In the genomic region with DNA sequence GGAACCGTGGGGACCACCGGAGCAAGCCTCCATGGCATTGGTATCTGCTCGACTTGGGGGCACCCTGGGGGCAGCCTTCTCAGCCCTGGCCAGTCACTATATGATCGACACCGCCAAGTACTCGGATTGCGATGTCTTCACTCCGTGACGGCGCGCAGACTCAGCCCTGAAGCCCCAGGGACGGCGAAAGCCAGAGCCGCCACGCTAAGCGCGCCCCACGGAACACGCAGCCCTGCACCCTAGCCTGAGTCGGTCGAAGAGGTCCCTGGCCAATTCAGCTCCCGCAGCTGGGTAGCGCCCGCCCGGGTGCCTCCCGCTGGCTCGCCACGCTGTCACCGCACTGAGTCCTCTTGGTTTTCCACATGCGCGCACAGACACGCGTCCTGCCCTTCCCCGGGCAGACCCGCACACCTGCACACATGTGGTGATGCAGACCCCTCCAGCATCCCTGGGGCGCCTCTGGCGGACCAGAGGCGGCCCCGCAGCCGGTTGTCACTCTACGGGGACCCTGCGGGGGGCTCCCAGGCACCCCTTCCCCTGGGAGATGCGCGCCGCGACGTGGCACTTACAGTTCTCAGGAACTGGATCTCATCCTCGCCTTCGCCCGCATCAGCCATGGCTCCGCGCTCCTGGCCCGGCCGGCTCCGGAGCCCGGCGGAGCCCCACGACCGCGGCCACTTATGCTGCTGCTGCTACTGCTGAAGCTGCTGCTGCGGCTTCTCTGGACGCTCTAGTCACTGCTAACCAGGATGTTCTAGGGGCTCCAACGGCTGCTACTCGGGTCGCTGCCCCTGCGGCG, we compare ENCODE assay signal across 9 mouse cellular contexts. TPM values are rescaled to one million over a fixed set of nuclear protein-coding genes. Genes with fewer than 3 reads are reported as not detected.
DNase-seq lines count a peak whose midpoint lies in the region; ATAC-seq and TF ChIP-seq lines count a peak whose summit lies in the region.
"Had no signal": no experiment of that assay in that cellular context is flagged by ENCODE, and none has a peak within 500 bp of the region (broad histone marks: within the 10 kb centered on the region; RNA-seq: fewer than 3 reads in every experiment).

No protein-coding gene starts in this region.

- DNase-seq in heart, adult 2 months: peak in 1 of 2 experiments; percentile 41
- DNase-seq in heart, postnatal 36 days: no peak
- peak; percentile 60 for DNase-seq in adrenal gland, postnatal 14 days
- peak; percentile 22 for DNase-seq in embryonic facial prominence, embryonic 14.5 days (ENCODE audit: low spot score)
- DNase-seq in hindbrain, embryonic 14.5 days (ENCODE audit: low spot score): peak; percentile 39
- DNase-seq in spleen, postnatal 14 days (ENCODE audit: low spot score in 2 of 2): no peak

- intact Hi-C loops in heart, adult 2 months (cut with DNase I): loop anchor here (2.0 kb wide), 1 partner anchor 27 kb away; no protein-coding TSS in a partner anchor
- intact Hi-C loops in heart, postnatal 36 days (cut with DNase I): loop anchor here (2.0 to 10.0 kb wide), 3 partner anchors 27 to 343 kb away; no protein-coding TSS in a partner anchor

- peak overlapping the region; percentile 92 for H3K27ac ChIP-seq in heart, adult 2 months
- H3K27ac ChIP-seq in embryonic facial prominence, embryonic 14.5 days (replicated peaks; ENCODE audit: low read depth, low read length): no peak overlapping the region
- peak overlapping the region; percentile 89 for H3K27ac ChIP-seq in hindbrain, embryonic 14.5 days
- H3K27ac ChIP-seq in limb, embryonic 13.5 days: no peak overlapping the region
- peak overlapping the region; percentile 88 for H3K27ac ChIP-seq in neural tube, embryonic 13.5 days (replicated peaks)

- peak; percentile 25; the same call in 1 of the 2 replicates for TF ChIP-seq CTCF in heart, adult 2 months (IDR thresholded peaks at IDR 0.05)

- H3K4me1 ChIP-seq in heart, adult 2 months (ENCODE audit: control insufficient read depth, insufficient read depth, low read length): no peaks in the 10 kb centered on the region
- 0 out of 2 replicates have a peak, but pooled peaks cover 3% of the 10 kb centered on the region for H3K4me1 ChIP-seq in embryonic facial prominence, embryonic 14.5 days (ENCODE audit: control insufficient read depth, insufficient read depth, low read length)
- H3K4me1 ChIP-seq in hindbrain, embryonic 14.5 days (replicated peaks; ENCODE audit: control insufficient read depth, insufficient read depth, low read length): peaks cover 5% of the 10 kb centered on the region; the same call in 1 of the 2 replicates
- H3K4me1 ChIP-seq in limb, embryonic 13.5 days: peaks cover 8% of the 10 kb centered on the region
- H3K4me1 ChIP-seq in neural tube, embryonic 13.5 days (replicated peaks): peaks cover 15% of the 10 kb centered on the region

- H3K4me2 ChIP-seq in embryonic facial prominence, embryonic 14.5 days (ENCODE audit: low read depth, low read length): peak overlapping the region; percentile 96
- peak overlapping the region; percentile 90 for H3K4me2 ChIP-seq in hindbrain, embryonic 14.5 days (replicated peaks)
- peak overlapping the region; percentile 99 for H3K4me2 ChIP-seq in limb, embryonic 13.5 days (replicated peaks)
- peak overlapping the region; percentile 92 for H3K4me2 ChIP-seq in neural tube, embryonic 13.5 days

- ATAC-seq in embryonic facial prominence, embryonic 14.5 days (ENCODE audit: low read depth): peak; percentile 77
- ATAC-seq in hindbrain, embryonic 14.5 days (ENCODE audit: low FRiP score): peak; percentile 77
- peak; percentile 48; the same call in 1 of the 2 replicates for ATAC-seq in limb, embryonic 13.5 days (ENCODE audit: low FRiP score, low read depth)
- ATAC-seq in neural tube, embryonic 13.5 days (ENCODE audit: low read depth): peak; percentile 81

- H3K27me3 ChIP-seq in heart, adult 2 months (ENCODE audit: control insufficient read depth, insufficient read depth, low read length): no peaks in the 10 kb centered on the region
- peaks cover 45% of the 10 kb centered on the region for H3K27me3 ChIP-seq in embryonic facial prominence, embryonic 14.5 days (replicated peaks; ENCODE audit: control insufficient read depth, insufficient read depth, low read length)
- peaks cover 24% of the 10 kb centered on the region; the same call in 1 of the 2 replicates for H3K27me3 ChIP-seq in hindbrain, embryonic 14.5 days (ENCODE audit: control insufficient read depth, insufficient read depth, low read length)
- H3K27me3 ChIP-seq in limb, embryonic 13.5 days: peaks cover 69% of the 10 kb centered on the region
- peaks cover 35% of the 10 kb centered on the region for H3K27me3 ChIP-seq in neural tube, embryonic 13.5 days
- H3K27me3 ChIP-seq: CH12.LX had no signal

- WGBS in heart, adult 2 months: under 1% methylated on average over 67 of the region's 67 CpGs
- under 1% methylated on average over 34 of the region's 67 CpGs for WGBS in embryonic facial prominence, embryonic 14.5 days
- under 1% methylated on average over 67 of the region's 67 CpGs for WGBS in hindbrain, embryonic 14.5 days
- WGBS in limb, embryonic 13.5 days: under 1% methylated on average over 67 of the region's 67 CpGs
- WGBS in neural tube, embryonic 13.5 days: under 1% methylated on average over 67 of the region's 67 CpGs

- no peaks in the 10 kb centered on the region for H3K36me3 ChIP-seq in heart, adult 2 months (ENCODE audit: control insufficient read depth, insufficient read depth, low read length)
- no peaks in the 10 kb centered on the region for H3K36me3 ChIP-seq in embryonic facial prominence, embryonic 14.5 days (ENCODE audit: control insufficient read depth, insufficient read depth, low read length)
- H3K36me3 ChIP-seq in hindbrain, embryonic 14.5 days (replicated peaks; ENCODE audit: control insufficient read depth, insufficient read depth): no peaks in the 10 kb centered on the region
- H3K36me3 ChIP-seq in limb, embryonic 13.5 days: no peaks in the 10 kb centered on the region
- no peaks in the 10 kb centered on the region for H3K36me3 ChIP-seq in neural tube, embryonic 13.5 days

- H3K4me3 ChIP-seq in heart, adult 2 months: peak overlapping the region; percentile 61
- H3K4me3 ChIP-seq in embryonic facial prominence, embryonic 14.5 days (ENCODE audit: low read depth, low read length): peak overlapping the region; percentile 69
- H3K4me3 ChIP-seq in hindbrain, embryonic 14.5 days (replicated peaks; ENCODE audit: low read length): peak overlapping the region; percentile 75
- H3K4me3 ChIP-seq in limb, embryonic 13.5 days: peak overlapping the region; percentile 65
- H3K4me3 ChIP-seq in neural tube, embryonic 13.5 days: peak overlapping the region; percentile 77

- H3K9ac ChIP-seq in heart, adult 2 months (ENCODE audit: low read depth, low read length): peak overlapping the region; percentile 88
- peak overlapping the region; percentile 69 for H3K9ac ChIP-seq in embryonic facial prominence, embryonic 14.5 days (ENCODE audit: low read depth, low read length)
- H3K9ac ChIP-seq in hindbrain, embryonic 14.5 days: peak overlapping the region; percentile 97
- H3K9ac ChIP-seq in limb, embryonic 13.5 days: peak overlapping the region; percentile 70
- H3K9ac ChIP-seq in neural tube, embryonic 13.5 days: peak overlapping the region; percentile 91

- no peaks in the 10 kb centered on the region for H3K9me3 ChIP-seq in embryonic facial prominence, embryonic 14.5 days (ENCODE audit: control insufficient read depth, low read length)
- H3K9me3 ChIP-seq in hindbrain, embryonic 14.5 days (ENCODE audit: control insufficient read depth, low read length): no peaks in the 10 kb centered on the region
- no peaks in the 10 kb centered on the region for H3K9me3 ChIP-seq in limb, embryonic 13.5 days
- H3K9me3 ChIP-seq in neural tube, embryonic 13.5 days: no peaks in the 10 kb centered on the region

- H3K79me2 ChIP-seq in heart, adult 2 months (replicated peaks; ENCODE audit: control insufficient read depth, insufficient read depth, low read length): no peaks in the 10 kb centered on the region

- TF ChIP-seq EP300 in heart, adult 2 months (IDR thresholded peaks at IDR 0.05; ENCODE audit: insufficient read depth, low read depth, low read length): no peak

- TF ChIP-seq POLR2A in heart, adult 2 months (IDR thresholded peaks at IDR 0.05; ENCODE audit: insufficient read depth, low read depth, low read length): no peak

RNA-seq across cellular contexts. Expression of a gene that starts 0.7 kb away (rescaled TPM):
- 1,000 to 10,000 TPM in 1 of 2 experiments, 100 to 1,000 TPM in 1; 877 to 1,020 TPM for total RNA-seq in heart, adult 2 months (2021)
- polyA plus RNA-seq in heart, adult 2 months (2012; rRNA removed): 127 and 264 TPM in 2 replicates
- 1,000 to 10,000 TPM in 1 of 2 experiments, 100 to 1,000 TPM in 1; 988 to 1,013 TPM for total RNA-seq in heart, postnatal 36 days (2021)
- total RNA-seq in adrenal gland, postnatal 14 days (2021): 15.3 and 17.2 TPM in 2 replicates
- 0.43 and 0.85 TPM in 2 replicates for polyA plus RNA-seq in embryonic facial prominence, embryonic 14.5 days (2014; fragmentation: Nextera tagmentation; extraction: Ambion mirVana)
- 6.9 and 8.4 TPM in 2 replicates for polyA plus RNA-seq in hindbrain, embryonic 14.5 days (2014; fragmentation: Nextera tagmentation; extraction: Ambion mirVana)
- 0.28 and 0.46 TPM in 2 replicates for polyA plus RNA-seq in limb, embryonic 13.5 days (2015; fragmentation: Nextera tagmentation; extraction: Ambion mirVana)
- 1.6 and 1.9 TPM in 2 replicates for polyA plus RNA-seq in neural tube, embryonic 13.5 days (2015; fragmentation: Nextera tagmentation; extraction: Ambion mirVana)

Comparison
In these comparisons a context has a peak if more than half of its experiments do, and no peak if none do; other contexts are left out.
1. DNase-seq: peak in adrenal gland, postnatal 14 days (single experiment), embryonic facial prominence, embryonic 14.5 days (single experiment) and hindbrain, embryonic 14.5 days (single experiment); none in heart, postnatal 36 days (0 of 2) and spleen, postnatal 14 days (0 of 2).
2. H3K27ac ChIP-seq: peak in heart, adult 2 months (single experiment), hindbrain, embryonic 14.5 days (single experiment) and neural tube, embryonic 13.5 days (single experiment); none in embryonic facial prominence, embryonic 14.5 days (single experiment) and limb, embryonic 13.5 days (single experiment).
3. RNA of a gene that starts 0.7 kb away (polyA plus RNA-seq): 127 to 264 TPM in heart, adult 2 months; 6.9 to 8.4 TPM in hindbrain, embryonic 14.5 days, 1.6 to 1.9 TPM in neural tube, embryonic 13.5 days, 0.28 to 0.46 TPM in limb, embryonic 13.5 days and 0.43 to 0.85 TPM in embryonic facial prominence, embryonic 14.5 days; every median in the first group is over 10 times any median in the second.
4. Peak in every context shown above with its lines, with median percentiles within 50 percentile points of each other: H3K4me3 ChIP-seq, H3K9ac ChIP-seq, ATAC-seq and H3K4me2 ChIP-seq.